Mouse (Mus musculus): ENCODE measurements around the gene Ncam1. TPM values are rescaled to one million over a fixed set of nuclear protein-coding genes. Genes with fewer than 3 reads are reported as not detected.
A peak's percentile ranks its signal among the peaks of the same experiment; 100 is the strongest.

Ncam1 gene
- total and polyA plus RNA-seq, 3 experiments: 0.08 TPM; not detected in 2

GRCm38 (mm10) chr9:49504658-49505057 is 294.1 kb downstream of the Ncam1 start:
- dilution Hi-C loops (cut with MboI; ENCODE audit: extremely low pct_ligation_motif_present, extremely low pct_unique_long_range_greater_than_20kb, low sequenced_read_pairs) (no loop called here), in situ Hi-C loops (cut with MboI; ENCODE audit: low pct_ligation_motif_present, low pct_unique_long_range_greater_than_20kb, low sequenced_read_pairs) (no loop called here)
- no peak overlapping the region for H3K4me3 ChIP-seq (replicated peaks in 1 of 3; ENCODE audit: low read depth in 2 of 3, low read length in 2 of 3, poor library complexity in 1 of 3)
- DNase-seq (ENCODE audit: extremely low read depth): no peak
- TF ChIP-seq NRF1 (IDR thresholded peaks at IDR 0.05; ENCODE audit: low read depth, low read length): no peak
- TF ChIP-seq NELFE (IDR thresholded peaks at IDR 0.05; ENCODE audit: low read depth, low read length): no peak
- TF ChIP-seq MEF2A (IDR thresholded peaks at IDR 0.05; ENCODE audit: borderline replicate concordance, low read depth, low read length): no peak
- TF ChIP-seq MXI1 (IDR thresholded peaks at IDR 0.05; ENCODE audit: low read depth, low read length): no peak
- no peak for TF ChIP-seq POLR2AphosphoS2 (IDR thresholded peaks at IDR 0.05; ENCODE audit: low read depth, low read length)
- TF ChIP-seq TBP (conservative IDR thresholded peaks at IDR 0.05; ENCODE audit: low read depth, low read length): no peak
- TF ChIP-seq E2F4 (IDR thresholded peaks at IDR 0.05; ENCODE audit: insufficient replicate concordance, low read depth, low read length): no peak
- no peak for TF ChIP-seq ELF1 (IDR thresholded peaks at IDR 0.05; ENCODE audit: low read depth, low read length)
- TF ChIP-seq BHLHE40 (IDR thresholded peaks at IDR 0.05; ENCODE audit: low read depth, low read length): no peak
- no peak for TF ChIP-seq HCFC1 (IDR thresholded peaks at IDR 0.05; ENCODE audit: low read depth, low read length)
- TF ChIP-seq SMC3 (IDR thresholded peaks at IDR 0.05; ENCODE audit: low read depth, low read length): no peak
- H3K79me2 ChIP-seq (replicated peaks; ENCODE audit: control insufficient read depth, extremely low read depth, insufficient read depth, poor library complexity, severe bottlenecking): no peaks in the 10 kb centered on the region
- H3K4me2 ChIP-seq (ENCODE audit: insufficient read depth, low read depth, poor library complexity, severe bottlenecking): peak overlapping the region; percentile 57; the same call in 1 of the 2 replicates
- no peaks in the 10 kb centered on the region for H3K36me3 ChIP-seq (replicated peaks in 1 of 2; ENCODE audit: control insufficient read depth in 1 of 2, insufficient read depth in 1 of 2, low read length in 1 of 2)
- H3K27ac ChIP-seq (ENCODE audit: insufficient read depth, low read depth): no peak overlapping the region
- no peaks in the 10 kb centered on the region for H3K27me3 ChIP-seq (replicated peaks)
- no peaks in the 10 kb centered on the region for H3K9me3 ChIP-seq (replicated peaks; ENCODE audit: low read length)
- H3K4me1 ChIP-seq (ENCODE audit: control insufficient read depth in 1 of 2, insufficient read depth in 2 of 2): peaks cover 0 to 4% of the 10 kb centered on the region in 2 experiments; a peak in 2 of 4 replicates
- no peak overlapping the region; the same call in 1 of the 2 replicates for H3K9ac ChIP-seq (ENCODE audit: insufficient read depth, low read depth)

GRCm38 (mm10) chr9:49502245-49502644 is 296.5 kb downstream of the Ncam1 start:
- dilution Hi-C loops (cut with MboI; ENCODE audit: extremely low pct_ligation_motif_present, extremely low pct_unique_long_range_greater_than_20kb, low sequenced_read_pairs) (no loop called here), in situ Hi-C loops (cut with MboI; ENCODE audit: low pct_ligation_motif_present, low pct_unique_long_range_greater_than_20kb, low sequenced_read_pairs) (no loop called here)
- DNase-seq (ENCODE audit: extremely low read depth): no peak
- H3K27me3 ChIP-seq (replicated peaks): no peaks in the 10 kb centered on the region
- H3K27ac ChIP-seq (ENCODE audit: insufficient read depth, low read depth): no peak overlapping the region
- H3K4me2 ChIP-seq (ENCODE audit: insufficient read depth, low read depth, poor library complexity, severe bottlenecking): no peak overlapping the region
- H3K9ac ChIP-seq (ENCODE audit: insufficient read depth, low read depth): no peak overlapping the region
- H3K36me3 ChIP-seq (replicated peaks in 1 of 2; ENCODE audit: control insufficient read depth in 1 of 2, insufficient read depth in 1 of 2, low read length in 1 of 2): no peaks in the 10 kb centered on the region
- H3K9me3 ChIP-seq (replicated peaks; ENCODE audit: low read length): no peaks in the 10 kb centered on the region
- no peaks in the 10 kb centered on the region for H3K79me2 ChIP-seq (replicated peaks; ENCODE audit: control insufficient read depth, extremely low read depth, insufficient read depth, poor library complexity, severe bottlenecking)
- H3K4me1 ChIP-seq (ENCODE audit: control insufficient read depth in 1 of 2, insufficient read depth in 2 of 2): peaks cover 0 to 4% of the 10 kb centered on the region in 2 experiments; a peak in 2 of 4 replicates
- TF ChIP-seq GABPA (IDR thresholded peaks at IDR 0.05; ENCODE audit: insufficient replicate concordance, low read depth, low read length): no peak
- TF ChIP-seq CHD1 (IDR thresholded peaks at IDR 0.05; ENCODE audit: low read depth, low read length): no peak
- no peak for TF ChIP-seq CTCF (conservative IDR thresholded peaks at IDR 0.05 in 1 of 2, IDR thresholded peaks at IDR 0.05 in 1 of 2; ENCODE audit: low read depth in 2 of 2, low read length in 2 of 2)
- TF ChIP-seq TBP (conservative IDR thresholded peaks at IDR 0.05; ENCODE audit: low read depth, low read length): no peak
- no peak for TF ChIP-seq E2F4 (IDR thresholded peaks at IDR 0.05; ENCODE audit: insufficient replicate concordance, low read depth, low read length)
- no peak for TF ChIP-seq MAZ (IDR thresholded peaks at IDR 0.05; ENCODE audit: low read depth, low read length)
- TF ChIP-seq JUND (conservative IDR thresholded peaks at IDR 0.05; ENCODE audit: low read depth, low read length): no peak
- TF ChIP-seq ZNF384 (IDR thresholded peaks at IDR 0.05; ENCODE audit: low read depth, low read length): no peak
- no peak for TF ChIP-seq EP300 (IDR thresholded peaks at IDR 0.05; ENCODE audit: low read length)
- no peak for TF ChIP-seq USF2 (conservative IDR thresholded peaks at IDR 0.05; ENCODE audit: low read depth, low read length)
- no peak for TF ChIP-seq IRF4 (IDR thresholded peaks at IDR 0.05; ENCODE audit: low read depth, low read length)
- TF ChIP-seq HCFC1 (IDR thresholded peaks at IDR 0.05; ENCODE audit: low read depth, low read length): no peak
- no peak for TF ChIP-seq ZC3H11A (IDR thresholded peaks at IDR 0.05; ENCODE audit: low read depth, low read length)
- no peak for TF ChIP-seq CHD2 (IDR thresholded peaks at IDR 0.05; ENCODE audit: low read length)
- no peak for TF ChIP-seq ZKSCAN1 (IDR thresholded peaks at IDR 0.05; ENCODE audit: borderline replicate concordance, low read depth, low read length)
- no peak for TF ChIP-seq ELF1 (IDR thresholded peaks at IDR 0.05; ENCODE audit: low read depth, low read length)
- TF ChIP-seq ZMIZ1 (IDR thresholded peaks at IDR 0.05; ENCODE audit: low read depth, low read length): no peak
- TF ChIP-seq RCOR1 (conservative IDR thresholded peaks at IDR 0.05; ENCODE audit: low read depth, low read length): no peak
- TF ChIP-seq ETS1 (conservative IDR thresholded peaks at IDR 0.05; ENCODE audit: low read depth, low read length): no peak
- no peak for TF ChIP-seq POLR2A (IDR thresholded peaks at IDR 0.05; ENCODE audit: low read depth, low read length)
- H3K4me3 ChIP-seq (replicated peaks in 1 of 3; ENCODE audit: low read depth in 2 of 3, low read length in 2 of 3, poor library complexity in 1 of 3): no peak overlapping the region
